Mouse (Mus musculus): ENCODE data around the gene Acvr1b. TPM values are rescaled to one million over a fixed set of nuclear protein-coding genes. Genes with fewer than 3 reads are reported as not detected.

Acvr1b gene
- polyA plus RNA-seq, 1 experiment from 2014 or later: 10.7 TPM

DNA sequence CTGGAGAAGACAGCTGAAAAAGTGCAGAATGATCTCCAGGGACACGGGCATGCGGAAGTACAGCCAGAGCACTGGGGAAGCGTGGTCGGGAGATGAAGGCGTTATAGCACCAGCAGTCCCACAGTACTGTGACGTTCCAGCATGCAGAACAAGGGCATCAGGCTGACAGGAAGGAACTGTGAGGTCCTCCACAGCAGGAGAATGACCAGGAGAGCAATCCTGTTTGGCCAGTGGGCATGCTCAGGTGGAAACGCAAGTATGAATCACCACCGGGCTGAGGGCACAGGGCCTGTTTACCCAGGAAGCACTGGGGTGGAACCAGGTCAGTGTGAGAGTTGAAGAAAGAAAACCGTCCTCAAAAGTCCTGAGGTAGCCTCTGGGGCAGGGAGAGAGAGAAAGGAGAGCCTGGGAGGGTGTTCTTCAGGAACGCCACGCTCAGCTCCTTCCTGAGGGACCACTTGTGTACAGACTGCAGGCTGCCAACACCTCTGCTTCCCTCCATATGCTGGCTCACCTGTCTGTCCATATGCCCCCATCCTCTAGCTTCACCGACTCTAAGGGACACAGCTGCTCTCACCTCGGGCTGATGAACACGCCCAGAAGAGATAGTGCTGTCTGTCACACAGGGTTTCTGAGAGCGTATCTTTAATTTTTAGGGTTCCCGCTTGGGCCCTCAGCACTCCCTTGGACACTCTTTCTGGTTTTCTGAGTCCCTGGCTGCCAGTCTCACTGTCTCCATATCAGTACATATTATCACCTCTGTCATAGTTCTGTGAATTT, 8.0 kb upstream of the Acvr1b start:
- Histone ChIP-seq H3K4me3 (ENCODE audit: low read depth, low read length) (no peak overlapping the region), H3K9me3 (ENCODE audit: control insufficient read depth, low read length) (no peaks in the 10 kb centered on the region), H3K4me2 (ENCODE audit: low read depth, low read length) (no peak overlapping the region), H3K36me3 (ENCODE audit: control insufficient read depth, insufficient read depth, low read length) (no peaks in the 10 kb centered on the region), H3K27me3 (replicated peaks; ENCODE audit: control insufficient read depth, insufficient read depth, low read length) (no peaks in the 10 kb centered on the region), H3K9ac (ENCODE audit: low read depth, low read length) (no peak overlapping the region), H3K27ac (replicated peaks; ENCODE audit: low read depth, low read length) (no peak overlapping the region), H3K4me1 (ENCODE audit: control insufficient read depth, insufficient read depth, low read length) (peaks cover 27% of the 10 kb centered on the region)
- ATAC-seq (ENCODE audit: low read depth) (no peak), DNase-seq (ENCODE audit: low spot score) (no peak)
- WGBS: 55% methylated on average over 15 of the region's 16 CpGs

DNA sequence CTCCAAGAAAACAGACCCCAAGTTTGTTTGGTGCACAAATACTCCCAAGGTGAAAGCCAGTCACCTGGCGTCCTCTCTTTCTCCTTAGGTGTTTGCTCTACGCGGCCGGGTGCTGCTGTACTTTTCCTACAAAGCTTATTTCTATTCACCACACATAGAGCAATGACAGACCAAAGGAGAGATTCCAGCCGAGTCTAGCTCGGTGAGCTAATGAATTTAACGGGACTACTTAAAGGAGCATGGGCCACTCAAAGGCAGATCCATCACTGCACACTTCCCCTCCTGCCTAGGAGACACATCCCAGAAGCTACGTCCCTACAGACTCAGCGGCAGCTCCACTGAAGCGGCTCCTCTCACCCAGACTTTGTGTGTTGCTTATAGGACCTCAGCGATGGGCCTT, 6.3 kb upstream of the Acvr1b start:
- ATAC-seq (ENCODE audit: low read depth) (no peak), DNase-seq (ENCODE audit: low spot score) (no peak)
- Histone ChIP-seq H3K27ac (replicated peaks; ENCODE audit: low read depth, low read length) (no peak overlapping the region), H3K27me3 (replicated peaks; ENCODE audit: control insufficient read depth, insufficient read depth, low read length) (no peaks in the 10 kb centered on the region), H3K9me3 (ENCODE audit: control insufficient read depth, low read length) (no peaks in the 10 kb centered on the region), H3K36me3 (ENCODE audit: control insufficient read depth, insufficient read depth, low read length) (no peaks in the 10 kb centered on the region), H3K4me3 (ENCODE audit: low read depth, low read length) (no peak overlapping the region), H3K4me1 (ENCODE audit: control insufficient read depth, insufficient read depth, low read length) (peaks cover 18% of the 10 kb centered on the region), H3K9ac (ENCODE audit: low read depth, low read length) (no peak overlapping the region), H3K4me2 (ENCODE audit: low read depth, low read length) (no peak overlapping the region)
- 75% methylated on average over 11 of the region's 11 CpGs for WGBS

DNA sequence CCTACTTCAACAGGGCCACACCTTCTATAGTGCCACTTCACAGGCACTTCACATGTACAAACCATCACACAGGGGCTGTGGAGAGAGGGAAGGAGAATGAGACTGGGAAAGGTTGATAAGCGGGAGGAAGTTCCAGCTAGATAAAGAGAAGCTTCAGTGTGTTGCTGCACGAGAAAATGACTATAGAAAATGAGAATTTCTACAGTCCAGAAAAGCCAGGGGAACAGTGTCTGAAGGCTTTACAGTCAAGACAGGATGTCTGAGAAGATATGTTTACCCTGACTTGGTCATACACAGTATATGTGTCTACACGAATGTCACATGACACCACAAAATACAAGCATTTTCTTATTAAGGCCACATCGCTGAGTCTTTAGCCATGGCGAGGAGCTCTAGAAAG, 4.0 kb upstream of the Acvr1b start:
- no peaks in the 10 kb centered on the region for H3K27me3 ChIP-seq (replicated peaks; ENCODE audit: control insufficient read depth, insufficient read depth, low read length)
- H3K4me1 ChIP-seq (ENCODE audit: control insufficient read depth, insufficient read depth, low read length): peaks cover 3% of the 10 kb centered on the region
- no peak overlapping the region for H3K4me3 ChIP-seq (ENCODE audit: low read depth, low read length)
- no peak overlapping the region for H3K27ac ChIP-seq (replicated peaks; ENCODE audit: low read depth, low read length)
- no peak overlapping the region for H3K9ac ChIP-seq (ENCODE audit: low read depth, low read length)
- no peaks in the 10 kb centered on the region for H3K36me3 ChIP-seq (ENCODE audit: control insufficient read depth, insufficient read depth, low read length)
- 82% methylated on average over 5 of the region's 5 CpGs for WGBS
- no peaks in the 10 kb centered on the region for H3K9me3 ChIP-seq (ENCODE audit: control insufficient read depth, low read length)
- no peak for ATAC-seq (ENCODE audit: low read depth)
- H3K4me2 ChIP-seq (ENCODE audit: low read depth, low read length): no peak overlapping the region
- DNase-seq (ENCODE audit: low spot score): no peak

DNA sequence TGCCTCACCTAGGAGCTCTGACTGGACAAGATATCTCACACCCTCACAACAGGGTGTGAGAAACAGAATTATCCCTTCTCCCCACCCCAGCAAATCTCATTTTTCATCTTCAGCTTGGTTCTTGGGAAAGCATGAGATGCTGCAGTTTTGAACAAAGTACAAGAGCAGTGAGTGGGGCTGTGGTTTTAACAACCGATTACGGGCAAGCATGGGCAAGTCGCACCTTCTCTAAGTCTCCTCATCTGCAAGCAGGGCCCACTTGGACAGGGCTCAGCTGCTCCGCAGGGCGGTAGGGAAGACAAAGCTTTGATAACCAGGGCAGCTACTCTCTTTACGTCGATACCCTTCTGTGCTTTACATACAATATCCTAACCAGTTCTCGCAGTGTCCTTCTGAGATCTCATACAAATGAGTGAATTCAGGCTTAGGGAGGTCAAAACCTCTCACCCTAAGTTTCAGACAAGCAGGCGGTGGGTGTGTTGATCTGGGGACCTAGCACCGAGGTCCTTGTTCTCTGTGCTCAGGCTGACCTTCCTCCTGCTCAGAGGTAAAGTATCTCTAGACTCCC, 3.4 kb upstream of the Acvr1b start:
- Histone ChIP-seq H3K27ac (replicated peaks; ENCODE audit: low read depth, low read length) (no peak overlapping the region), H3K4me2 (ENCODE audit: low read depth, low read length) (no peak overlapping the region), H3K4me3 (ENCODE audit: low read depth, low read length) (no peak overlapping the region), H3K9ac (ENCODE audit: low read depth, low read length) (no peak overlapping the region), H3K27me3 (replicated peaks; ENCODE audit: control insufficient read depth, insufficient read depth, low read length) (no peaks in the 10 kb centered on the region), H3K9me3 (ENCODE audit: control insufficient read depth, low read length) (no peaks in the 10 kb centered on the region), H3K4me1 (ENCODE audit: control insufficient read depth, insufficient read depth, low read length) (peaks cover 8% of the 10 kb centered on the region), H3K36me3 (ENCODE audit: control insufficient read depth, insufficient read depth, low read length) (no peaks in the 10 kb centered on the region)
- ATAC-seq (ENCODE audit: low read depth): no peak
- DNase-seq (ENCODE audit: low spot score): no peak
- WGBS: 78% methylated on average over 10 of the region's 10 CpGs

DNA sequence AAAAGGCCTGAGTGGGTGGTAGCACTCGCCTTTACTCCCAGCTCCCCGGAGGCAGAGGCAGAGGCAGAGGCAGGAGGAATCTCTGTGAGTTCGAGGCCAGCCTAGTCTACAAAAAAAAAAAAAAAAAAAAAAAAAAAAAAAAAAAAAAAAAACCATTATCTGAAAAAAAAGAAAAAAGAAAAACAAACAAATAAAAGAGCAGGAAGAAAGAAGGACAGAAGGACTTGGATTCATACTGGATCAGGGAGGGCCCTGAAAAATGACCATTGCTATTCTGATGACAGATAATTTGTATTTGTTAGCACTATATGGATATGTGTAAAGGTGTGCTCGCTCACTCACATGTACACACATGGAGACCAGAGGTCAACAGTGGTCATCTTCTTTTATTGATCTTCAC, 2.6 kb upstream of the Acvr1b start:
- Histone ChIP-seq H3K9me3 (ENCODE audit: control insufficient read depth, low read length) (no peaks in the 10 kb centered on the region), H3K36me3 (ENCODE audit: control insufficient read depth, insufficient read depth, low read length) (no peaks in the 10 kb centered on the region), H3K27me3 (replicated peaks; ENCODE audit: control insufficient read depth, insufficient read depth, low read length) (no peaks in the 10 kb centered on the region), H3K9ac (ENCODE audit: low read depth, low read length) (no peak overlapping the region), H3K4me2 (ENCODE audit: low read depth, low read length) (no peak overlapping the region), H3K4me3 (ENCODE audit: low read depth, low read length) (no peak overlapping the region), H3K27ac (replicated peaks; ENCODE audit: low read depth, low read length) (no peak overlapping the region), H3K4me1 (ENCODE audit: control insufficient read depth, insufficient read depth, low read length) (peaks cover 14% of the 10 kb centered on the region)
- ATAC-seq (ENCODE audit: low read depth): no peak
- no peak for DNase-seq (ENCODE audit: low spot score)
- WGBS: 71% methylated on average over 4 of the region's 4 CpGs

DNA sequence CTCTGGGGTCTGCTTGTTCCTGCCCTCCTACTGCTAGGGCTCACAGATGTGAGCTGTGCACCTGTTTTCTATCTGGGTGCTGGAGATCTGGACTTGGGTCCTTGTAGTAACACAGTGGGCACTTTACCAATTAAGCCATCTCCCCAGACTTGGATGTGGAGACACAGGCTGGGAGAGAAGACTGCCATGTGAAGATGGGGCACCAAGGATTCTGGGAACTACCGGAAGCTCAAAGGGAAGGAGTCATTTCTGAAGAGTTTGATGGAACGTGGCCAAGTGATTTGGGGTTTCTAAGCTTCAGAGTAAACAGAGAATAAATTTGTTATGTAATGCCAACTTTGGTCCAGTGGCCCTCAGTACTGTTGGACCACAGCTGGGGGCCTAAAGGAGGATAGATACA, 1.9 kb upstream of the Acvr1b start:
- H3K27me3 ChIP-seq (replicated peaks; ENCODE audit: control insufficient read depth, insufficient read depth, low read length): no peaks in the 10 kb centered on the region
- no peaks in the 10 kb centered on the region for H3K9me3 ChIP-seq (ENCODE audit: control insufficient read depth, low read length)
- no peak overlapping the region for H3K4me3 ChIP-seq (ENCODE audit: low read depth, low read length)
- no peak overlapping the region for H3K27ac ChIP-seq (replicated peaks; ENCODE audit: low read depth, low read length)
- peaks cover 21% of the 10 kb centered on the region for H3K4me1 ChIP-seq (ENCODE audit: control insufficient read depth, insufficient read depth, low read length)
- no peak for ATAC-seq (ENCODE audit: low read depth)
- no peak overlapping the region for H3K9ac ChIP-seq (ENCODE audit: low read depth, low read length)
- WGBS: 90% methylated on average over 2 of the region's 2 CpGs
- DNase-seq (ENCODE audit: low spot score): no peak
- H3K4me2 ChIP-seq (ENCODE audit: low read depth, low read length): no peak overlapping the region
- H3K36me3 ChIP-seq (ENCODE audit: control insufficient read depth, insufficient read depth, low read length): no peaks in the 10 kb centered on the region

DNA sequence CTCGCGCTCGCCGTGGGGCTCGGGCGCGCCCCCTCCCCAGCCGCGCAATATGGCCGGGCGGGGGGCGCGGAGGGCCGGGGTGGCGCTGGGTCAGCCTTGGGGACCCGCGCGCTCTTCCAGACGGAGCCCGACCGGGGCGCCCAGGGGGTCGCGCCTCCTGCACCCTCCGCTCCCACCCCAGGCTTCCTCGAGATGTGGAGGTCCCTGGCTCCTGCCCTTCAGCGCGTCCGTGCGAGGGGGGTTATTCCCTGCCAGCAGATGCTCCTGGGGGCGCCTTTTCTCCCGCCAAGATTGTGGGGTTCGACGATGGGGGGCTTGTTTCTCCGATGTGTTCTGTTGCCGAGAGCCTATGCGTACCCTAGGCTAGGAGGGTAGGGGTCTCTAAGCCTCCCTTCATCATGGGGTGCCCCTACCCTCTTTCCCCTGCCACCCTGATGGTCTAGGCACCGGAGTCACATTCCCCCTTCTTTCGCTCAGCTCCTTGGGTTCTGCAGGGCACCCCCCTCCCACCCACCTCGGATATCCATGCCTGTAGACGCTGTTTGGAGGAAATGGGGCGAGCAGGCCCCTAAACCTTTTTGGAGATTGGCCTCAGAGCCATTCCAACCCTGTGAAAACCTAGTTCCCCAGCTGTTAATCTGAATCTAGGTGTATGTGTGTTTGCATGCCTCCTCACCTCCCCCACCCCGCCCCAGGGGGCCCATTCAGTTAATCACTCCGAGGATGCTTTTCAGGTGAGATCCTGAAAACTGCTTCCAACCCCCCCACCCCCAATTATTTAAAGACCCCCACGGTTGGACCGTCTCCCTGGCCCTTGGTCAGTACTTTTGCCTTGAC, 645 bp downstream of the Acvr1b start:
- DNase-seq (ENCODE audit: low spot score) (no peak), ATAC-seq (ENCODE audit: low read depth) (peak; percentile 27)
- Histone ChIP-seq H3K9me3 (ENCODE audit: control insufficient read depth, low read length) (no peaks in the 10 kb centered on the region), H3K27me3 (replicated peaks; ENCODE audit: control insufficient read depth, insufficient read depth, low read length) (no peaks in the 10 kb centered on the region), H3K36me3 (ENCODE audit: control insufficient read depth, insufficient read depth, low read length) (no peaks in the 10 kb centered on the region), H3K9ac (ENCODE audit: low read depth, low read length) (peak overlapping the region; percentile 95), H3K4me2 (ENCODE audit: low read depth, low read length) (peak overlapping the region; percentile 86), H3K4me3 (ENCODE audit: low read depth, low read length) (peak overlapping the region; percentile 88), H3K27ac (replicated peaks; ENCODE audit: low read depth, low read length) (peak overlapping the region; percentile 78), H3K4me1 (ENCODE audit: control insufficient read depth, insufficient read depth, low read length) (peaks cover 29% of the 10 kb centered on the region)
- 2% methylated on average over 20 of the region's 46 CpGs for WGBS

DNA sequence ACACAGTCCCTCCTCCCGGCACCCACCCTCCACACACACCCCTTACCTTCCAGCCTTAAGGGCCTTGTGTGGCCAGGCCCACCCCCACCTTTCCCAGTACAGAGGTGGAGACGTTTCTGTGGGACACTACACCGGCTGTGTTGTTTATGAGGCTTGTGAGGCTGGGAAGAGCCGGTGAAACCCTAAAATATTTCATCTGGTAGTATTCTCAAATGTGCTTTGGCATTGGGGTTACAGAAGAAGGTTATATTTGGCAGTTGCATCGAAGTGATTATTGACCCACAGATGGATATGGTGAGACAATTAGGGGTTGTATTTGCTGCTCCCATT, 1.2 kb downstream of the Acvr1b start:
- Histone ChIP-seq H3K27me3 (replicated peaks; ENCODE audit: control insufficient read depth, insufficient read depth, low read length) (no peaks in the 10 kb centered on the region), H3K27ac (replicated peaks; ENCODE audit: low read depth, low read length) (no peak overlapping the region; the same call in none of the 2 replicates), H3K4me2 (ENCODE audit: low read depth, low read length) (peak overlapping the region; percentile 86), H3K4me1 (ENCODE audit: control insufficient read depth, insufficient read depth, low read length) (peaks cover 30% of the 10 kb centered on the region), H3K36me3 (ENCODE audit: control insufficient read depth, insufficient read depth, low read length) (no peaks in the 10 kb centered on the region), H3K9ac (ENCODE audit: low read depth, low read length) (peak overlapping the region; percentile 95), H3K9me3 (ENCODE audit: control insufficient read depth, low read length) (no peaks in the 10 kb centered on the region), H3K4me3 (ENCODE audit: low read depth, low read length) (peak overlapping the region; percentile 88)
- WGBS: 8% methylated on average over 5 of the region's 5 CpGs
- DNase-seq (ENCODE audit: low spot score) (no peak), ATAC-seq (ENCODE audit: low read depth) (no peak)
